Mouse (Mus musculus) midbrain, embryonic 10.5 days (tissue): ENCODE results near the gene Sh3bp1. TPM values are rescaled to one million over a fixed set of nuclear protein-coding genes. Genes with fewer than 3 reads are reported as not detected.

Source experiments
- DNase-seq: peaks from one replicate; pipeline ENCODE4 v3.0.0-alpha.2; 2017; ENCODE audit warnings: low spot score
- H3K27ac ChIP-seq: fragments of 300-500 bp; sonication (generic); replicated peaks from 2 replicates; pipeline ENCODE4 v1.5.1; 2016; ENCODE audit warnings: mild to moderate bottlenecking
- H3K27me3 ChIP-seq: fragments of 300-500 bp; sonication (generic); 2 replicates; pipeline ENCODE4 v1.6.1; 2016; ENCODE audit warnings: low read depth, mild to moderate bottlenecking; ENCODE audit not compliant: poor library complexity, severe bottlenecking
- H3K36me3 ChIP-seq: fragments of 300-500 bp; sonication (generic); 2 replicates; pipeline ENCODE4 v1.6.1; 2016; ENCODE audit warnings: mild to moderate bottlenecking, moderate library complexity
- H3K4me1 ChIP-seq: fragments of 300-500 bp; sonication (generic); 2 replicates; pipeline ENCODE4 v1.6.1; 2016
- H3K4me3 ChIP-seq: fragments of 300-500 bp; sonication (generic); 2 replicates; pipeline ENCODE4 v1.5.1; 2016; ENCODE audit warnings: mild to moderate bottlenecking, moderate library complexity
- H3K9me3 ChIP-seq: fragments of 300-500 bp; sonication (generic); replicated peaks from 2 replicates; pipeline ENCODE4 v1.6.1; 2016; ENCODE audit warnings: mild to moderate bottlenecking
- WGBS: fragments of 180-500 bp; shearing (Covaris S2); methylation state at CpG from one replicate; pipeline ENCODE4 v1.1.7; 2016; 5-methylcytosine and 5-hydroxymethylcytosine counted together
- polyA plus RNA-seq: library from polyadenylated mRNA; unstranded; fragments of >200 nt; fragmentation: Nextera tagmentation; extraction: Ambion mirVana; gene quantifications from 2 replicates; pipeline ENCODE4 v1.2.1, GENCODE M21; 2016

Sh3bp1 gene
- polyA plus RNA-seq, 1 experiment from 2014 or later = 18.7 TPM

GRCm38 (mm10) chr15:78926021-78926919 lies 26.7 kb downstream of the Sh3bp1 start, which contains the start of gene Lgals1:
Lgals1 (plus strand) TSS chr15:78926725.
- no peaks in the 10 kb centered on the region; the same call in 1 of the 2 replicates for H3K36me3 ChIP-seq
- H3K27ac ChIP-seq = peak within 1 kb of the TSS; percentile 84
- H3K9me3 ChIP-seq = no peaks in the 10 kb centered on the region
- peaks cover 39% of the 10 kb centered on the region for H3K27me3 ChIP-seq
- H3K4me1 ChIP-seq = peaks cover 51% of the 10 kb centered on the region
- 6% methylated on average over 20 of the region's 20 CpGs for WGBS
- peak within 1 kb of the TSS; percentile 51 for H3K4me3 ChIP-seq
- peak; percentile 78 for DNase-seq

DNA sequence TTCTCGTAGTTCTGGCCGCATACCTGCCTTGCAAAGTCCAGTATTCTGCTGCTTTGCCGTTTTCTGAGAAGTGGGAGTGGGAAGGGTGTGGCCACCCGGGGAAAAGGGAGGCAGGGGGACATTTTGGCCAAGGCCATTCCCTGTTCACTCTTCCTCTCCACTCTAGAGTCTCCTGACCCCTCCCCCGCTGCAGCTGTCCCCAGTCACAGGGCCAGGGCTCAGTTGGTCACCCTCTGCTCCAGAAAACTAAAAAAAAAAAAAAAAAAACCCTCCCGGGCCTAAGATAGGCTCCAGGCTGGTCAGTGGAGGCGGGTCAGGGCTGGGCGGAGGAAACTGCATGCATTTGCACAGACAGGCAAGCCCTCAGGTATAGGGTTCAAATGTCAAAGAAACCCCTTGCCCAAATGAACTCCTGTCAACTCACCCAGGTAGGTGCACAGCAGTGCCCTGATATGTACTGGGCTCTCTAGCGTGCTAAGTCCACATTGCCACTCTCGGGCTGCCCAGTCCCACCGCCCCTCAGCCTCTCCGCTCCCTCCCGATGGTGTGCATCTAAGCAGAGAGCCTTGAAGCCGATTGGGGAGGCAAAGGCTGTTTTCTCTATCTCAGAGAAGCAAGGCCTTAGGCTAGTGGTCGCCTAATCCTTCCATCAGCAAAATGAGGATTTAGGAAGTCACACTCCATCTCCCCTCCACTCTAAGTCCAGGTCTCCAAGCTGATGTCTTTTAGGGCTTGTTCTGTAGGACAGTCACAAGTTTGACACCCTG lies 27.6 kb downstream of the Sh3bp1 start:
- Histone ChIP-seq H3K4me1 (peaks cover 51% of the 10 kb centered on the region), H3K27ac (peak overlapping the region; percentile 84)
- 21% methylated on average over 15 of the region's 15 CpGs for WGBS

GRCm38 (mm10) chr15:78927788-78928457 lies 28.4 kb downstream of the Sh3bp1 start:
- peak; percentile 82 for DNase-seq
- H3K36me3 ChIP-seq = no peaks in the 10 kb centered on the region; the same call in 1 of the 2 replicates
- H3K27me3 ChIP-seq = peaks cover 39% of the 10 kb centered on the region
- H3K9me3 ChIP-seq = no peaks in the 10 kb centered on the region
- peak overlapping the region; percentile 84 for H3K27ac ChIP-seq
- H3K4me1 ChIP-seq = peaks cover 51% of the 10 kb centered on the region
- WGBS = under 1% methylated on average over 35 of the region's 35 CpGs
- peak overlapping the region; percentile 51 for H3K4me3 ChIP-seq

More for the DNA sequence above, 27.6 kb downstream of the Sh3bp1 start:
- Histone ChIP-seq H3K9me3 (no peaks in the 10 kb centered on the region), H3K27me3 (peaks cover 39% of the 10 kb centered on the region), H3K4me3 (peak overlapping the region; percentile 51), H3K36me3 (no peaks in the 10 kb centered on the region; the same call in 1 of the 2 replicates)
- DNase-seq = peak; percentile 33

DNA sequence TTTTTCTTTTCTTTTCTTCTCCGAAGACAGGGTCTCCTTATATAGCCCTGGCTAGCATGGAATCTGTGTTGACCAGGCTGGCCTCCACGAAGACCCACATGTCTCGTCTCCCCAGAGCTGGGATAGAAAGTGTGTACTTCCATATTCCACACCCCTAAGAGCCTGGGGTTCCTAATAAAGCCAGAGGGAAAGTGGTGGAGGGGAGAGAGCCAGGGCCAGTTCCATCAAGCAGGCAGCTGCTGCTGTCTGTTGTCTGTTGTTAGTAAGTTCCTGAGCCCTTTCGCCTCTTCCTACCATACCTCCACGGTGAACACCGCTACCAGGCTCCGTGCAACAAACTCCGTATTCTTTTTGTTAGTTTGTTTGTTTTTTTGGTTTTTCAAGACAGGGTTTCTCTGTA lies 29.0 kb downstream of the Sh3bp1 start:
- H3K4me1 ChIP-seq = peaks cover 48% of the 10 kb centered on the region
- H3K27ac ChIP-seq = peak overlapping the region; percentile 84
- H3K9me3 ChIP-seq = no peaks in the 10 kb centered on the region
- DNase-seq = no peak
- 50% methylated on average over 8 of the region's 8 CpGs for WGBS
- peak overlapping the region; percentile 51 for H3K4me3 ChIP-seq
- H3K27me3 ChIP-seq = peaks cover 39% of the 10 kb centered on the region
- no peaks in the 10 kb centered on the region; the same call in 1 of the 2 replicates for H3K36me3 ChIP-seq

DNA sequence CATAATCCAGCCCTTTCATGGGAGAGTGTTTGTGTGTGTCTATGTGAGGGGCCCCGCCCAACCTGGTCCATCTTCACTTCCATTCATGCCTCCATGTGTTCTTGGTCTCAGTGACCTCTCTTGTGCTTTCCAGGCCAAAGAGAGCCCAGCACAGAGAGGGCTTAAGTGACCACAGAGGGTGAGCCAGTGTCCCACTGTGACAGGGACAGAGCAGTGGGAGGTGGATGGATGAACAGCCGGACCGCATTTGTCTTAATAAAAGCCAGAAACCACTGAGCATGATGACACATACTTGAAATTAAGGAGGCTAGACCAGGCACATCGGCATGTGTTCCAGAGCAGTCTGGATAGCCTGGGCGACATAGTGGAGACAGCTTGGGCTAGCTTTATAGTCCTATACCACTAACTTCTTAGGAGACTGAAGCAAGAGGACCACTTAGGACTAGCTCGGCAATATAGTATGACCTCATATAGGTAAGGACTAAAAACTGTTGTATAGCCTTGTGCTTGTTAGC lies 30.7 kb downstream of the Sh3bp1 start:
- H3K9me3 ChIP-seq = no peaks in the 10 kb centered on the region
- WGBS = 93% methylated on average over 6 of the region's 6 CpGs
- H3K4me3 ChIP-seq = no peak overlapping the region
- DNase-seq = no peak
- H3K27ac ChIP-seq = no peak overlapping the region
- peaks cover 46% of the 10 kb centered on the region for H3K4me1 ChIP-seq
- no peaks in the 10 kb centered on the region; the same call in 1 of the 2 replicates for H3K36me3 ChIP-seq
- H3K27me3 ChIP-seq = peaks cover 36% of the 10 kb centered on the region

DNA sequence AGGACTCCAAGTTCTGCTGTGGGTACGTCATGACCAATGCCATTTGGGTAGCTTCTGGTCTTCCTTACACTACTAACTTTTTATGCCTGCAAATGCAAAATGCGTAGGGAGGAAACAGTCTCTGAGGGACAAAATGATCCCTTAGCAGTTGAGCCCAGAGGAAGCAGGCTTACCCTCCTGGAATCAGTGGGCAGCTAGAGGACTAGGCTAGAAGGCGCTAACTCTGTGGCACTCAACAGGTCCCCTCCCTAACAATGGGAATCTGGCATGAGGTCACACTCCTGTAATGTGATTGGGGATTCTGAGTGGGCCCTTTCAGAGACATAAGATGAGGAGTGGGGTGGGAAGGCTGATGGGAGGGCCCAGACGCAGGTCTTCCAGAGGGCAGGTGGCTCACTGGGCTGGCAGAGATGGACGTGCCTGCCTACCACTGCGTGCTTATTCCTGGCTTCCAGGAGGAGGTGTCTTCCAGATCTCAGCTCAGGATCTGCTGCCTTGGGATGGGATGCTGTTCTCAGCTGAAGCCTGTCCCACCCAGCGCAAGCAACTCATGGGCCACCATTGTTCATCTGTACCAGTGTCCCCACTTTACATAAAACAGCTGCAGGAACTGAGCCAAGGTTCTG lies 31.3 kb downstream of the Sh3bp1 start:
- H3K27ac ChIP-seq = no peak overlapping the region
- DNase-seq = no peak
- H3K4me1 ChIP-seq = peaks cover 46% of the 10 kb centered on the region
- peaks cover 29% of the 10 kb centered on the region for H3K27me3 ChIP-seq
- H3K4me3 ChIP-seq = no peak overlapping the region
- no peaks in the 10 kb centered on the region; the same call in 1 of the 2 replicates for H3K36me3 ChIP-seq
- no peaks in the 10 kb centered on the region for H3K9me3 ChIP-seq
- 89% methylated on average over 7 of the region's 7 CpGs for WGBS

DNA sequence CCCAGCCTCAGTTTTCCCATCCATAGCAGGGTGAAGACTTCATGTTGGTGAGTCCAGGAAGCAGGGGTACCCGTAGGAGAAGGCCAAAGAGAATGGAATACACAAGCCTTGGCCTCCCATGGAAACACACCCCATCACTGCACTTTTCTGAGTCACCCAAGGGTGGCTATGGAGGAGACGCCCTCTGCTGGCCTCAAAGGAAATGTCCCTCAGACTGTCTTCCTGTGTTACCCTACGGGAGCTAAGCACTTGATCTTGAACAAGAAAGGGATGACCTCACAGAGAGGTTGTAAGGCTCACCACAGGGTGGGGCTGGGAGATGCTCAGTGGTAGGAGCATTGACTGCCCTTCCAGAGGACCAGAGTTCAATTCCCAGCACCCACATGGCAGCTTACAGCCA lies 32.0 kb downstream of the Sh3bp1 start:
- H3K36me3 ChIP-seq = peaks cover 4% of the 10 kb centered on the region
- peaks cover 46% of the 10 kb centered on the region for H3K4me1 ChIP-seq
- H3K9me3 ChIP-seq = no peaks in the 10 kb centered on the region
- H3K4me3 ChIP-seq = no peak overlapping the region
- no peak for DNase-seq
- H3K27ac ChIP-seq = no peak overlapping the region
- H3K27me3 ChIP-seq = peaks cover 23% of the 10 kb centered on the region
- 21% methylated on average over 3 of the region's 3 CpGs for WGBS

- under 1% methylated on average over 41 of the region's 42 CpGs for WGBS
- peak within 1 kb of the TSS; percentile 89 for H3K4me3 ChIP-seq
- peaks cover 35% of the 10 kb centered on the region for H3K4me1 ChIP-seq
- peak within 1 kb of the TSS; percentile 91 for H3K27ac ChIP-seq
- H3K27me3 ChIP-seq = no peaks in the 10 kb centered on the region
- peak; percentile 89 for DNase-seq
- peaks cover 36% of the 10 kb centered on the region for H3K36me3 ChIP-seq
- H3K9me3 ChIP-seq = no peaks in the 10 kb centered on the region
Measured at GRCm38 (mm10) chr15:78934784-78935320, 35.3 kb downstream of the Sh3bp1 start, which contains the start of gene Nol12. Nol12 (plus strand) TSS chr15:78934933.

DNA sequence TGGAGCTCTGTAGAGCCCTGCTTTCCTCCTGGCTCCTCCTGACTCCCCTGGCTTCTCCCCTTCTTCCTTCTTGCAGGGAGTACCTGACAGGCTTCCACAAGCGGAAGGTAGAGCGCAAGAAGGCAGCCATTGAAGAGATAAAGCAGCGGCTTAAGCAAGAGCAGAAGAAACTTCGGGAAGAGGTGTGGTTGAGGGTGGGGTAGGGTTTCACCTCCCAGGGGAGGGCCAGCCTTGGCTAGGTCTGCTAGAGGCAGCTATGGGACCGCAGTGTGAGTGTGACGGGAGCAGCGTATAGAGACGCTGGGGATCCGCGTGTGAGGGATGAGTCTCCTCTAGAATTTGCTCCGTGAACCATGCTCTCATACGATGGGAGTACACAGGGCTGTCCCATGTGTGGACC lies 36.8 kb downstream of the Sh3bp1 start:
- no peaks in the 10 kb centered on the region for H3K9me3 ChIP-seq
- 93% methylated on average over 12 of the region's 12 CpGs for WGBS
- peaks cover 52% of the 10 kb centered on the region for H3K36me3 ChIP-seq
- peak overlapping the region; percentile 34; the same call in 1 of the 2 replicates for H3K27ac ChIP-seq
- DNase-seq = no peak
- H3K4me3 ChIP-seq = peak overlapping the region; percentile 89
- no peaks in the 10 kb centered on the region for H3K27me3 ChIP-seq
- peaks cover 35% of the 10 kb centered on the region for H3K4me1 ChIP-seq

DNA sequence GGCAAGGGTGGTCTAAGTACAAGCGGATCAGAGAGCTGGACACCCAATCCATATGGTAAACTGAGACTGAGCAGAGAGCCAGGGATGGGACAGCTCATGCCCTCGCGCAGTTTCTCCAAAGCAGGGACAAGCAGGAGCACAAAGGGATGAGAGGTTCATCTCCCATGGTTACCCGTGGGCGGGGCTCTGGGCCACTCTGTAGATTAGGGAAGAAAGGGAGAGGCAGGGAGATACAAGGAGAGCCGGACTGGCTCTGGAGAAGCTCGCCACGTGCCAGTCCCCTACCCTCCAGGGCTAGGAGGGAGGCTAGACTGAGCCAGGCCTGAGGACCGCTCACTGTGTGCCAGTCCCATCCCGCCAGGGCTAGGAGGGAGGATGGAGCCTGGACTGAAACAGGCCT lies 37.7 kb downstream of the Sh3bp1 start:
- 83% methylated on average over 10 of the region's 10 CpGs for WGBS
- no peak for DNase-seq
- Histone ChIP-seq H3K4me3 (no peak overlapping the region), H3K27me3 (no peaks in the 10 kb centered on the region), H3K36me3 (peaks cover 59% of the 10 kb centered on the region), H3K9me3 (no peaks in the 10 kb centered on the region), H3K4me1 (peaks cover 36% of the 10 kb centered on the region), H3K27ac (no peak overlapping the region)

DNA sequence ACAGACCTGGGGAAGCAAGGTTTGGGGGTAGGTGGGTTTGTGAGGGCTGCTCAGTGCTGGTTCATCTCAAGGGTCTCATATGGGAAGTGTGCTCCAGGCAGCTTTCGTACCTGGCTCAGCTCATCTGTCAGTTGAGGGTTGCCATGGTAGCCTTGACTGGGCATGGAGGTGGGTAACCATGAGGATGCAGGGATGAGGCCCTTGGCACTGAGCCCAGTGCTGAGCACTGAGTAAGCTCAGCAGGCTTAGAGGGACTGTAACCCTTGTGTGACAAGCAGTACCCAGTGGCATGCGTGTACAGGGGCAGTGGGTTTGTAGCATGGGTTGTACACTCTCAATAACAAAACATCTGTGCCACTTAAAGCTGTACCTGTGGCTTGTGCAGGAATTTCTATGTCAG lies 38.4 kb downstream of the Sh3bp1 start:
- H3K9me3 ChIP-seq = no peaks in the 10 kb centered on the region
- H3K27ac ChIP-seq = no peak overlapping the region
- H3K27me3 ChIP-seq = no peaks in the 10 kb centered on the region
- no peak overlapping the region for H3K4me3 ChIP-seq
- 98% methylated on average over 2 of the region's 2 CpGs for WGBS
- no peak for DNase-seq
- H3K4me1 ChIP-seq = peaks cover 42% of the 10 kb centered on the region
- peaks cover 59% of the 10 kb centered on the region for H3K36me3 ChIP-seq
